Mouse (Mus musculus) ES-Bruce4 (cell line): ENCODE measurements around the gene A630095N17Rik. TPM values are rescaled to one million over a fixed set of nuclear protein-coding genes. Genes with fewer than 3 reads are reported as not detected.

Source experiments
- H3K27ac ChIP-seq: 2 replicates; pipeline ENCODE4 v1.5.1; 2012; ENCODE audit warnings: low read length, inconsistent platforms; ENCODE audit not compliant: insufficient read depth
- H3K27me3 ChIP-seq: 2 replicates; pipeline ENCODE4 v1.6.1; 2012; ENCODE audit warnings: mild to moderate bottlenecking, low read length, inconsistent platforms; ENCODE audit not compliant: control insufficient read depth, poor library complexity, insufficient read depth, severe bottlenecking
- H3K36me3 ChIP-seq: 2 replicates; pipeline ENCODE4 v1.6.1; 2012; ENCODE audit warnings: inconsistent platforms, mild to moderate bottlenecking, low read length, moderate library complexity; ENCODE audit not compliant: control insufficient read depth, poor library complexity, insufficient read depth, severe bottlenecking
- H3K4me1 ChIP-seq: one replicate; pipeline ENCODE4 v1.8.1; 2011; ENCODE audit warnings: low read length; ENCODE audit not compliant: control insufficient read depth, insufficient read depth
- H3K4me3 ChIP-seq: 2 replicates; pipeline ENCODE4 v1.5.1; 2011; ENCODE audit warnings: low read depth, mild to moderate bottlenecking, low read length
- H3K9ac ChIP-seq: 2 replicates; pipeline ENCODE4 v1.6.1; 2012; ENCODE audit warnings: low read depth, mild to moderate bottlenecking, inconsistent platforms; ENCODE audit not compliant: poor library complexity, severe bottlenecking
- H3K9me3 ChIP-seq: replicated peaks from 2 replicates; pipeline ENCODE4 v1.6.1; 2012; ENCODE audit warnings: mild to moderate bottlenecking, low read length, inconsistent platforms; ENCODE audit not compliant: control insufficient read depth, poor library complexity, insufficient read depth, severe bottlenecking
- CTCF ChIP-seq: IDR thresholded peaks from one replicate; pipeline ENCODE4 v1.8.1; 2011; ENCODE audit warnings: low read depth, low read length
- EP300 ChIP-seq: IDR thresholded peaks from 2 replicates; pipeline ENCODE4 v1.6.1; 2011; ENCODE audit warnings: low read depth, low read length; ENCODE audit not compliant: insufficient read depth
- POLR2A ChIP-seq: IDR thresholded peaks from one replicate; pipeline ENCODE4 v1.8.1; 2011; ENCODE audit warnings: low read length; ENCODE audit not compliant: insufficient read depth
- polyA plus RNA-seq: library from polyadenylated mRNA; stranded (reverse); fragments of >200 nt; gene quantifications from 2 replicates; pipeline ENCODE4 v1.2.4, GENCODE M21; 2011; ENCODE audit warnings: low read depth; ENCODE audit not compliant: missing spikeins, insufficient read depth, insufficient read length

The A630095N17Rik gene
- polyA plus RNA-seq, 1 experiment: not detected

DNA sequence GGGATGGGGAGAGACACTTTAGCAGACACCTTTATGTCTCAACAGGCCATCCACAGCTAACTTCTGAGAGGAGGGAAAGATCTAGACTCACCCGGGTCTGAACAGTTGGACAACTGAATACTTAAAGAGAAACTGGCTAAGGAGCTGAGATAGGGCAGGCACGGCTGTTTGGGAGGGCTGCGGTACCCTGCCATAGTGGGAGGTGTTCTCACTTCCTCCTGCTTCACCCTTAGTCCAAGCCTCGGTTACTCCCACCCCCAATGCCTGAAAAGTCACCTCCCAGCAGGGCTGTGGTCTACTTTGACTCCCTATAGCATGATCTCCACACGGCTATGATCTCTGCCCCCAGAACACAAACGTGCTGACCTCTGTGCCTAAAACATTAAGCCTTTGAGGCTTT, 8.4 kb downstream of the A630095N17Rik start:
- Histone ChIP-seq H3K9ac (no peak overlapping the region), H3K36me3 (no peaks in the 10 kb centered on the region), H3K27ac (no peak overlapping the region), H3K4me3 (no peak overlapping the region), H3K27me3 (no peaks in the 10 kb centered on the region), H3K9me3 (no peaks in the 10 kb centered on the region), H3K4me1 (peaks cover 13% of the 10 kb centered on the region)
- TF ChIP-seq POLR2A (no peak), EP300 (no peak)

DNA sequence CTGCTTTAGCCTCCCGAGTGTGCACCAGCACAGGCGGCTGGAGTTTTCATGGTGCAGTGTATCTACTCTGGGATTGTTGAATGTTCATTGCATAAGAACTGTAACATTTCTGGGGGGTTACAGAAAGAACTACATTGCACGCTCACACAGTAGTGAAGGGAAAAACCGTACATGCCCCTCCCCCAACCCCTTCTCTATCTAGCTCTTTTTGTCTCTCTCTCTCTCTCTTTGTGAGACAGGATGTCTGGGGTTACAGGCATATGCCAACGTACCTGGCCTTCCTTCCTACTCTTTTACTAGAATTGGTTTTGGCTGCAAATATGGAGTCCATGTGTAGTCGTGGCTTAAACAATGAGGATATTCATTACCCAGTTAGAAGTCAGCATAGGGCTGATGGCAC, 9.0 kb downstream of the A630095N17Rik start:
- H3K9ac ChIP-seq: no peak overlapping the region
- no peaks in the 10 kb centered on the region for H3K36me3 ChIP-seq
- no peaks in the 10 kb centered on the region for H3K9me3 ChIP-seq
- H3K4me3 ChIP-seq: no peak overlapping the region
- peaks cover 13% of the 10 kb centered on the region for H3K4me1 ChIP-seq
- H3K27me3 ChIP-seq: no peaks in the 10 kb centered on the region
- H3K27ac ChIP-seq: no peak overlapping the region
- TF ChIP-seq POLR2A: no peak

DNA sequence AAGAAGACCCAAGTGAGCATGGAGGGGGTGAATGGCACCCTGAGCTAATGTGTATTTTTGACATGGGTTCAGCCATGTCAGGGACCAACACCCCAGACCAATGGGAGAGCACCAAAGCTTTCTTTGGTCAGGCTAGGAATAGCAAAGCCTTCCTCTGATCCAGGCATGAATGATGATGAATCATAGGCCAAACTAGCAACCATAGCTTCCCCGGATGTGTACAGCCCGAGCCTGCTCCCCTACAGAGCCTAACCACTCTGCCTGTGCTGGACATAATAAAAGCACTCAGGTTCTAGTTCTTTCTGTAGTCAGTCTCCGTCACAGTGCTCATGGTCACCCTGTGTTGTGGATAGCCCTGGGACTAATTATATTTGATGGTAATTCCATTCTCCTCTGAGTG, 10.4 kb downstream of the A630095N17Rik start:
- no peaks in the 10 kb centered on the region for H3K9me3 ChIP-seq
- TF ChIP-seq POLR2A: no peak
- TF ChIP-seq CTCF: no peak
- TF ChIP-seq EP300: no peak
- no peaks in the 10 kb centered on the region for H3K27me3 ChIP-seq
- no peak overlapping the region for H3K9ac ChIP-seq
- peak overlapping the region; percentile 78 for H3K27ac ChIP-seq
- peaks cover 6% of the 10 kb centered on the region for H3K36me3 ChIP-seq
- peaks cover 9% of the 10 kb centered on the region for H3K4me1 ChIP-seq
- no peak overlapping the region for H3K4me3 ChIP-seq

DNA sequence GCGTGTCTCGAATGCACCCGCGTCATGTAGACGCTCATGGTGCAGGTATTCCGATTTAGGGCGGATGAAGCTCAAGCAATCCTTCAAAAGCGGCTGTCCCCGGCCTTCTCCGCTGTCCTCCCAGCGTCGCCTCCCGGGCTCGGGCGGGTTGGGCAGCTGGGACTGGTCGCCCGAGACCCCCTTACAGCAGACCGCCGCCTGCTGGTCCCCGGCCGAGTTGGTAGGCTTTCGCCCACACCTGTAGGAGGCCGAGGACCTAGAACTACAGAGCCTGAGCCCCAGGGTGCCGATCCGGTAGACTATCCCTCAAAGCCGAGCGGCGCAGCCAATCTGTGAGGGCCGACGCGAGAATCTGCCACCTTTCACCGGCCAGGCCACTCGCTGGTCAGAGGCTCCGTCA, 12.4 kb downstream of the A630095N17Rik start, which contains the start of gene Tuba4a:
Gene Tuba4a, minus strand, starts transcription at position 335 of the 400 bp plus-strand sequence.
- Histone ChIP-seq H3K27me3 (no peaks in the 10 kb centered on the region), H3K4me1 (peaks cover 9% of the 10 kb centered on the region), H3K9ac (peak within 1 kb of the TSS; percentile 70), H3K27ac (no peak within 1 kb of the TSS), H3K4me3 (peak within 1 kb of the TSS; percentile 90), H3K9me3 (no peaks in the 10 kb centered on the region), H3K36me3 (peaks cover 26% of the 10 kb centered on the region)
- TF ChIP-seq POLR2A: no peak
- no peak for TF ChIP-seq CTCF
- TF ChIP-seq EP300: no peak

DNA sequence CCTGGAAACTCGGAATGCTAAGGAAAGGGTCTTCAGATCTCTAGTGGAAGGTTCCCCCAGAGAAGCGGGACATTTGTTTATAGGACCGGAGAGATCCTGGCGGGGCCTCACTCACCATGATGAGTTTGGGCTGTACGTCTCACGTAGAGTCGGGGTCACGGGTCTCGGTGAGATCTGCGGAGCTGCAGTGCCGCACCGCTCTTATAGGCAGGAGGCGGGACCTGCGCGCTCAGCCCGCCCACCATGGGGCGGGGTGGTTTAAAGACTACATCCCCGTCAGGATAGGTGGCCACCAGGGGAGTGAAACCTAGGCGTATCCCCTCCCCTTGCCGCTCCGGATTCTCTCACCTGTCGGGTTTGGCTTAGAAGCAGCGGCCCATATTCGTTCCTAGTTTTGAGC, 12.8 kb downstream of the A630095N17Rik start:
- TF ChIP-seq EP300 (0 out of 2 replicates have a peak, but pooled peaks have one; percentile 27), CTCF (no peak), POLR2A (peak; percentile 97)
- peaks cover 30% of the 10 kb centered on the region for H3K36me3 ChIP-seq
- H3K9ac ChIP-seq: peak overlapping the region; percentile 70
- peak overlapping the region; percentile 90 for H3K4me3 ChIP-seq
- no peaks in the 10 kb centered on the region for H3K9me3 ChIP-seq
- H3K4me1 ChIP-seq: peaks cover 8% of the 10 kb centered on the region
- H3K27me3 ChIP-seq: no peaks in the 10 kb centered on the region
- H3K27ac ChIP-seq: no peak overlapping the region

DNA sequence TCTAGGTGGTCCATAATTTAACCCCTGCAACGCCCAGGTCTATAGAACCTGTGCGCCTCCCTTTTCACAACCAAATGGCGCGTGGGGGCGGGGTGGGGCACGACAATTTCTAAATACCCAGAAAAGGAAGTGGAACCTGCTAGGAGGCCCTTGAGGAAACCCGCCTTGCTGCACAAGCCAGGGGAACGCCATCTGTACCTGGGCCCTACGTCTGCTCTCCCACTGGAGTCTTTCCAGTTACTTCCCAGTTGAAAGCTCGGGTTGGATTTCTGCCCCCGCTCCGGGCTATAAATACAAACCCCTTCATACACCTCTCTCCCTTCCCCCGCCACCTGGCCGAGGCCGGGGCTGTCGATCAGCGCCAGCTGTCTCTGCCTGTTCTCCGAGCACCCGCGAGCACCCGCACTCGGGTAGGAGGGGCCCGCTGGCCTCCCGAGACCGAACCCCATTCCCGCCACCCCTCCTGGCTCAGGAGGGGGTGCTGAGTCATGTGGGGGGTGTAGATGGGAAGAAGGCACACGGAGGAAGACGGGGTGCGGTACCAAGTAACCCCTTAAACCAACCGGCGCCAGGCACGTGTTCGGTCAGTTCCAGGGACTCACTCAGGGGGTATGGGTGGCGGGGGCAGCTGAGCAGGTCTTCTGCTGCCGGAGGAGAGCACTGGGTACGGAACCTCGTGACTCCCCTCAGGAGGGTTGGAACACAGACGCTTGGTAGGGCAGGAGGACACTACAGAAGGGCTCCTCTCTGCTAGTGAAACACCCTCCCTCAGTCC, 13.5 kb downstream of the A630095N17Rik start:
- 0 out of 2 replicates have a peak, but pooled peaks have one; percentile 4 for TF ChIP-seq EP300
- no peak for TF ChIP-seq CTCF
- no peak for TF ChIP-seq POLR2A
- Histone ChIP-seq H3K4me1 (peaks cover 5% of the 10 kb centered on the region), H3K36me3 (peaks cover 35% of the 10 kb centered on the region), H3K27me3 (no peaks in the 10 kb centered on the region), H3K4me3 (peak overlapping the region; percentile 90), H3K9me3 (no peaks in the 10 kb centered on the region), H3K27ac (no peak overlapping the region), H3K9ac (peak overlapping the region; percentile 70)
